Mouse (Mus musculus) mature B cell (primary cell): Measurements from ENCODE around the gene Exoc6b.
"Not testable (repeated sequence)": the region's sequence is repeated elsewhere in the genome, so short reads cannot be mapped to it uniquely, and the experiment has no call there.

Source experiments
- in situ Hi-C: fragments of 300-500 bp; cut with MboI; formaldehyde crosslinking; loops from 2 replicates; pipeline ENCODE4 v1.14.3; 2019

The Exoc6b gene

GRCm38 (mm10) chr6:85069023-85069985 lies at the start of gene Exoc6b:
Gene Exoc6b (minus strand): TSS chr6:85069513.
- in situ Hi-C loops, result no loop called here

- in situ Hi-C loops, result not testable (repeated sequence)
Observed at GRCm38 (mm10) chr6:85117545-85118511, 48.5 kb upstream of the Exoc6b start.

- in situ Hi-C loops, result no loop called here
Observed at GRCm38 (mm10) chr6:85105033-85105615, 35.8 kb upstream of the Exoc6b start.

GRCm38 (mm10) chr6:85103321-85103720 lies 34.0 kb upstream of the Exoc6b start:
- in situ Hi-C loops, result no loop called here

GRCm38 (mm10) chr6:85096441-85096840 lies 27.1 kb upstream of the Exoc6b start:
- in situ Hi-C loops, result no loop called here

- in situ Hi-C loops, result no loop called here
Observed at GRCm38 (mm10) chr6:85087425-85087824, 18.1 kb upstream of the Exoc6b start.

GRCm38 (mm10) chr6:85086645-85087044 lies 17.3 kb upstream of the Exoc6b start:
- in situ Hi-C loops, result no loop called here

GRCm38 (mm10) chr6:85076179-85076720 lies 6.9 kb upstream of the Exoc6b start:
- in situ Hi-C loops, result not testable (repeated sequence)

- in situ Hi-C loops, result no loop called here
Observed at GRCm38 (mm10) chr6:85074996-85075395, 5.7 kb upstream of the Exoc6b start.

GRCm38 (mm10) chr6:85068322-85069022 lies 841 bp downstream of the Exoc6b start:
- in situ Hi-C loops, result no loop called here

GRCm38 (mm10) chr6:85057641-85058040 lies 11.7 kb downstream of the Exoc6b start:
- in situ Hi-C loops, result no loop called here

GRCm38 (mm10) chr6:85051109-85051508 lies 18.2 kb downstream of the Exoc6b start:
- in situ Hi-C loops, result no loop called here

GRCm38 (mm10) chr6:85046531-85046930 lies 22.8 kb downstream of the Exoc6b start:
- in situ Hi-C loops, result no loop called here

GRCm38 (mm10) chr6:85044621-85045152 lies 24.6 kb downstream of the Exoc6b start:
- in situ Hi-C loops, result no loop called here

GRCm38 (mm10) chr6:85037677-85038076 lies 31.6 kb downstream of the Exoc6b start:
- in situ Hi-C loops, result no loop called here

GRCm38 (mm10) chr6:85029671-85030070 lies 39.6 kb downstream of the Exoc6b start:
- in situ Hi-C loops, result no loop called here

GRCm38 (mm10) chr6:85024403-85024802 lies 44.9 kb downstream of the Exoc6b start:
- in situ Hi-C loops, result no loop called here

- in situ Hi-C loops, result no loop called here
Observed at GRCm38 (mm10) chr6:85017011-85017410, 52.3 kb downstream of the Exoc6b start.

GRCm38 (mm10) chr6:85013906-85014305 lies 55.4 kb downstream of the Exoc6b start:
- in situ Hi-C loops, result no loop called here

GRCm38 (mm10) chr6:85010397-85010796 lies 58.9 kb downstream of the Exoc6b start:
- in situ Hi-C loops, result no loop called here

- in situ Hi-C loops, result no loop called here
Observed at GRCm38 (mm10) chr6:84995418-84995817, 73.9 kb downstream of the Exoc6b start.
